Mouse (Mus musculus): ENCODE data around the gene Sos1. TPM values are rescaled to one million over a fixed set of nuclear protein-coding genes. Genes with fewer than 3 reads are reported as not detected.

Sos1 gene
- polyA plus RNA-seq, 1 experiment from 2014 or later, result 9.3 TPM

GRCm38 (mm10) chr17:80346591-80347125, 133.6 kb downstream of the Sos1 start:
- no peaks in the 10 kb centered on the region for H3K4me1 ChIP-seq (ENCODE audit: control insufficient read depth, insufficient read depth, low read length)
- H3K9ac ChIP-seq (replicated peaks; ENCODE audit: low read depth, low read length), result no peak overlapping the region
- no peak overlapping the region for H3K4me3 ChIP-seq (ENCODE audit: low read depth, low read length)
- no peak overlapping the region for H3K27ac ChIP-seq (ENCODE audit: low read length)
- ATAC-seq (ENCODE audit: insufficient number of reproducible peaks, insufficient read depth, low FRiP score, low read depth), result no peak
- no peaks in the 10 kb centered on the region for H3K36me3 ChIP-seq (ENCODE audit: control insufficient read depth, insufficient read depth, low read length)
- 59% methylated on average over 11 of the region's 11 CpGs for WGBS
- H3K27me3 ChIP-seq (ENCODE audit: control insufficient read depth, insufficient read depth, low read length), result no peaks in the 10 kb centered on the region
- no peak overlapping the region for H3K4me2 ChIP-seq (replicated peaks; ENCODE audit: low read depth, low read length)
- no peaks in the 10 kb centered on the region for H3K9me3 ChIP-seq (ENCODE audit: control insufficient read depth, low read depth, low read length)

- H3K9ac ChIP-seq (replicated peaks; ENCODE audit: low read depth, low read length), result no peak overlapping the region
- no peaks in the 10 kb centered on the region for H3K36me3 ChIP-seq (ENCODE audit: control insufficient read depth, insufficient read depth, low read length)
- no peaks in the 10 kb centered on the region for H3K4me1 ChIP-seq (ENCODE audit: control insufficient read depth, insufficient read depth, low read length)
- H3K4me3 ChIP-seq (ENCODE audit: low read depth, low read length), result no peak overlapping the region
- 76% methylated on average over 4 of the region's 4 CpGs for WGBS
- H3K9me3 ChIP-seq (ENCODE audit: control insufficient read depth, low read depth, low read length), result no peaks in the 10 kb centered on the region
- ATAC-seq (ENCODE audit: insufficient number of reproducible peaks, insufficient read depth, low FRiP score, low read depth), result no peak
- no peaks in the 10 kb centered on the region for H3K27me3 ChIP-seq (ENCODE audit: control insufficient read depth, insufficient read depth, low read length)
- no peak overlapping the region for H3K4me2 ChIP-seq (replicated peaks; ENCODE audit: low read depth, low read length)
- no peak overlapping the region for H3K27ac ChIP-seq (ENCODE audit: low read length)
Measured at GRCm38 (mm10) chr17:80345277-80345676, 135.0 kb downstream of the Sos1 start.

Other genes with a start within 250 kb of the Sos1 start
- gene Morn2, start 190.2 kb downstream of the Sos1 start, polyA plus RNA-seq (2014; fragmentation: Nextera tagmentation; extraction: Ambion mirVana), result 22.2 and 26.5 TPM in 2 replicates
- 19.8 and 20.4 TPM in 2 replicates for gene Dhx57, start 190.0 kb downstream of the Sos1 start, polyA plus RNA-seq (2014; fragmentation: Nextera tagmentation; extraction: Ambion mirVana)
- gene Arhgef33, start 173.0 kb downstream of the Sos1 start, polyA plus RNA-seq (2014; fragmentation: Nextera tagmentation; extraction: Ambion mirVana), result 1.2 and 2.1 TPM in 2 replicates
- gene Gm10190, start 106.9 kb downstream of the Sos1 start, polyA plus RNA-seq (2014; fragmentation: Nextera tagmentation; extraction: Ambion mirVana), result 2.8 TPM in 1 of 2 replicates, not detected in the other
- gene Cdkl4, start 97.4 kb upstream of the Sos1 start, polyA plus RNA-seq (2014; fragmentation: Nextera tagmentation; extraction: Ambion mirVana), result 0.20 and 0.23 TPM in 2 replicates
- gene Map4k3, start 248.0 kb upstream of the Sos1 start, polyA plus RNA-seq (2014; fragmentation: Nextera tagmentation; extraction: Ambion mirVana), result 39.5 and 42.5 TPM in 2 replicates